Mouse (Mus musculus): ENCODE results near the gene Ptrhd1. TPM values are rescaled to one million over a fixed set of nuclear protein-coding genes. Genes with fewer than 3 reads are reported as not detected.
"Not testable (repeated sequence)": the region's sequence is repeated elsewhere in the genome, so short reads cannot be mapped to it uniquely, and the experiment has no call there.

Ptrhd1 gene
- total RNA-seq (2021) = 6.2 and 6.5 TPM in 2 replicates
- long read RNA-seq, experiment 1, transcript Ptrhd1-201 (2 exons, 3,840 nt) = major isoform, 26 of 28 reads
- long read RNA-seq, experiment 1, partial matches to known transcripts = 0 of 28 reads
- long read RNA-seq, experiment 1, other reads (novel, unspliced or antisense) = 2 of 28 reads
- long read RNA-seq, experiment 2, transcript Ptrhd1-201 (2 exons, 3,840 nt) = major isoform, 16 of 18 reads
- long read RNA-seq, experiment 2, partial matches to known transcripts = 0 of 18 reads
- long read RNA-seq, experiment 2, other reads (novel, unspliced or antisense) = 2 of 18 reads

GRCm38 (mm10) chr12:4233572-4234508 lies at the start of gene Ptrhd1, which contains the start of gene Cenpo:
Gene Ptrhd1, plus strand, starts transcription at chr12:4234027.
Gene Cenpo, minus strand, starts transcription at chr12:4234294.
- DNase-seq = peak; percentile 96

GRCm38 (mm10) chr12:4184648-4185047 lies 49.2 kb upstream of the Ptrhd1 start:
- DNase-seq = no peak

- DNase-seq = peak; percentile 88
These were observed 45.4 kb upstream of the Ptrhd1 start for GRCm38 (mm10) chr12:4188171-4189059.

GRCm38 (mm10) chr12:4189060-4189447 lies 44.8 kb upstream of the Ptrhd1 start:
- peak; percentile 46 for DNase-seq

- DNase-seq = no peak
These were observed 41.3 kb upstream of the Ptrhd1 start for GRCm38 (mm10) chr12:4192514-4192913.

GRCm38 (mm10) chr12:4193025-4193740 lies 40.6 kb upstream of the Ptrhd1 start:
- DNase-seq = no peak

- DNase-seq = no peak
These were observed 39.2 kb upstream of the Ptrhd1 start for GRCm38 (mm10) chr12:4194643-4195042.

- peak; percentile 34 for DNase-seq
These were observed 35.1 kb upstream of the Ptrhd1 start for GRCm38 (mm10) chr12:4198702-4199101.

- no peak for DNase-seq
These were observed 34.6 kb upstream of the Ptrhd1 start for GRCm38 (mm10) chr12:4199271-4199670.

- peak; percentile 46 for DNase-seq
These were observed 32.2 kb upstream of the Ptrhd1 start for GRCm38 (mm10) chr12:4201454-4202200.

- peak; percentile 2 for DNase-seq
These were observed 31.6 kb upstream of the Ptrhd1 start for GRCm38 (mm10) chr12:4202206-4202605.

- no peak for DNase-seq
These were observed 27.7 kb upstream of the Ptrhd1 start for GRCm38 (mm10) chr12:4206106-4206505.

GRCm38 (mm10) chr12:4208405-4209133 lies 25.3 kb upstream of the Ptrhd1 start:
- DNase-seq = peak; percentile 79

GRCm38 (mm10) chr12:4209196-4209595 lies 24.6 kb upstream of the Ptrhd1 start:
- DNase-seq = no peak

GRCm38 (mm10) chr12:4211174-4211573 lies 22.7 kb upstream of the Ptrhd1 start:
- peak; percentile 9 for DNase-seq

GRCm38 (mm10) chr12:4212908-4213307 lies 20.9 kb upstream of the Ptrhd1 start:
- DNase-seq = peak; percentile 81

GRCm38 (mm10) chr12:4230156-4230555 lies 3.7 kb upstream of the Ptrhd1 start:
- no peak for DNase-seq

- no peak for DNase-seq
These were observed 1.1 kb upstream of the Ptrhd1 start for GRCm38 (mm10) chr12:4232777-4233176.

GRCm38 (mm10) chr12:4237481-4237880 lies 3.7 kb downstream of the Ptrhd1 start:
- DNase-seq = no peak

GRCm38 (mm10) chr12:4240281-4240680 lies 6.5 kb downstream of the Ptrhd1 start:
- DNase-seq = not testable (repeated sequence)
